Mouse (Mus musculus) duodenum, adult 2 months (tissue): ENCODE results near the gene Pank3. TPM values are rescaled to one million over a fixed set of nuclear protein-coding genes. Genes with fewer than 3 reads are reported as not detected.

Source experiments
- polyA plus RNA-seq: library from polyadenylated mRNA; depleted of rRNA; stranded (reverse); fragments of >200 nt; gene quantifications from 2 replicates; pipeline ENCODE4 v1.2.3, GENCODE M21; 2012; ENCODE audit warnings: low replicate concordance; rRNA removed

Gene Pank3
- 2.2 and 3.6 TPM in 2 replicates for polyA plus RNA-seq

GRCm38 (mm10) chr11:35769188-35769745 is at the start of gene Pank3:
Gene Pank3, plus strand, starts transcription at chr11:35769484.

DNA sequence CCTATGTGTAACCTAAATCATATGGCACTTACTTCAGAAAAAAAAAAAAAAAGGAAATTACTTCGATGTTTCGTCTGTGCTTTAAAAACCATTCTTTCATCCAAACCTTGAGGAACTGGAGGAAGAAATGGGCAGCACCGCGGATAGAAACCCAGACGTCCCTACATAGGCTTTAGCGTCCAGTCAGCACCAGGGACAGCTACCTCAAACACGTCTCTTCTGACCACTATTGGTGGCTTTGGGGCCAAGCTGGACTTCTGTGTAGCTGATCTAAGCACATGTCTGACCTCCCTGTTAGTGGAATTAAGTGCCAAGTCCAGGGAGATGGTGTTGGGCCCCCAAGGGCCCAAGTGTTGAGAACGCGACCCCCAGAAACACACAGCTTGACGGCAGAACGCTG is 29.6 kb downstream of the Pank3 start, which contains the start of gene Fbll1:
Gene Fbll1, minus strand, starts transcription at position 11 of the 400 bp plus-strand sequence.

DNA sequence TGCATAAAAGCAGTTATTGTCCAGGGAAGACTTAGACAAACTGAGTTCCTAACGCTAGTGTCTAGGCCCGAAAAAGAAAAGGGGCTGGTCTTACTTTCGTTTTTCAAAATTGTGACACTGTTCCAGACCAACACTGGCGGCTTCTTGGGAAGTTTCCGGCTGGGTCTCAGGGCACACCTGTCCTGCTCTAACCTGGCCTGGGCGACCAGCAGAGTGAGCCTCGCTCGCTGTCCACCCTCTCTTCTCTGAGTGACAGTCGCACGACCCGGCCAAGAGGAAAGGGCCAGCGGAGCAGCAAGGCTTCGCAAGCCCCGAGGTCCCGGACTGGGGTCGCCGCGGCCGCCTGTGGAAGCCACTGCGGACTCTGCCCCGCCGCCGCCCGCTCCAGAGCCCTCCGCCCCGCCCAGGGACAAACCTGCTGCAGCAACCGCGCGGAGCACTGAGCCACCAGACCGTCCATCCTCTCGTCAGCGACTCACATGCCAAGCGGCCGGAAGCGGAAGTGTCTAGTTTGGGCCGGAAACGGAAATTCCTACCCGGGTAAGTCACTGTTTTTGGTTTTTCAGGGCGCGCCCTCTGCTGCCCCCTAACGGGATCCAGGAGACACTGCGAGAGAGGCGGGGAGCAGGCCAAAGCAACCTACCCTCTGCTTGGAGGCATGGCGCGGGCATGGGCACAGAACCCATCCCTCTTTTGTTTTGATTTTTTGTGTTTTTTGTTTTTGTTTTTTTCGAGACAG is 64.9 kb downstream of the Pank3 start, which contains the start of gene Rars:
Gene Rars, minus strand, starts transcription at position 485 of the 739 bp plus-strand sequence.

Other genes with a start within 250 kb of the Pank3 start
- 0.08 and 0.29 TPM in 2 replicates for gene Fbll1, start 29.4 kb downstream of the Pank3 start, polyA plus RNA-seq
- gene Rars, start 65.0 kb downstream of the Pank3 start, polyA plus RNA-seq: 5.7 TPM in 2 replicates
- gene Wwc1, start 211.0 kb downstream of the Pank3 start, polyA plus RNA-seq: 19.9 and 31.5 TPM in 2 replicates